Mouse (Mus musculus) midbrain, embryonic 15.5 days (tissue): Measurements from ENCODE around the gene Ccn1. TPM values are rescaled to one million over a fixed set of nuclear protein-coding genes. Genes with fewer than 3 reads are reported as not detected.
A peak's percentile ranks its signal among the peaks of the same experiment; 100 is the strongest.

Experiments
- ATAC-seq: fragments of 200-750 bp; cut with Nextera tagmentation; replicated peaks from 2 replicates; pipeline ENCODE4 v1.8.0; 2017; ENCODE audit warnings: moderate TSS enrichment
- H3K27ac ChIP-seq: fragments of 300-500 bp; sonication (generic); 2 replicates; pipeline ENCODE4 v1.5.1; 2015; ENCODE audit warnings: mild to moderate bottlenecking, inconsistent platforms
- H3K27me3 ChIP-seq: fragments of 300-500 bp; sonication (generic); replicated peaks from 2 replicates; pipeline ENCODE4 v1.6.1; 2015; ENCODE audit warnings: inconsistent platforms
- H3K36me3 ChIP-seq: fragments of 300-500 bp; sonication (generic); replicated peaks from 2 replicates; pipeline ENCODE4 v1.6.1; 2015; ENCODE audit warnings: inconsistent platforms
- H3K4me1 ChIP-seq: fragments of 300-500 bp; sonication (generic); 2 replicates; pipeline ENCODE4 v1.6.1; 2015; ENCODE audit warnings: inconsistent platforms
- H3K4me2 ChIP-seq: fragments of 300-500 bp; sonication (generic); 2 replicates; pipeline ENCODE4 v1.6.1; 2015; ENCODE audit warnings: inconsistent platforms, mild to moderate bottlenecking, moderate library complexity
- H3K4me3 ChIP-seq: fragments of 300-500 bp; sonication (generic); 2 replicates; pipeline ENCODE4 v1.5.1; 2015; ENCODE audit warnings: mild to moderate bottlenecking, inconsistent platforms
- H3K9ac ChIP-seq: fragments of 300-500 bp; sonication (generic); 2 replicates; pipeline ENCODE4 v1.6.1; 2015; ENCODE audit warnings: mild to moderate bottlenecking, inconsistent platforms
- H3K9me3 ChIP-seq: fragments of 300-500 bp; sonication (generic); 2 replicates; pipeline ENCODE4 v1.6.1; 2016; ENCODE audit warnings: inconsistent platforms
- WGBS: fragments of 180-500 bp; shearing (Covaris S2); methylation state at CpG from one replicate; pipeline ENCODE4 v1.1.7; 2015; ENCODE audit warnings: mixed read lengths; 5-methylcytosine and 5-hydroxymethylcytosine counted together
- polyA plus RNA-seq: library from polyadenylated mRNA; unstranded; fragments of >200 nt; fragmentation: Nextera tagmentation; extraction: Ambion mirVana; gene quantifications from 2 replicates; pipeline ENCODE4 v1.2.1, GENCODE M21; 2015

The Ccn1 gene
- polyA plus RNA-seq, 1 experiment from 2014 or later: 9.1 TPM

GRCm38 (mm10) chr3:145605437-145606123 is 44.2 kb downstream of the Ccn1 start:
- Histone ChIP-seq H3K27me3 (no peaks in the 10 kb centered on the region), H3K27ac (no peak overlapping the region), H3K4me3 (no peak overlapping the region), H3K4me2 (no peak overlapping the region), H3K4me1 (peaks cover 11% of the 10 kb centered on the region), H3K36me3 (peaks cover 9% of the 10 kb centered on the region; the same call in 1 of the 2 replicates), H3K9ac (no peak overlapping the region), H3K9me3 (no peaks in the 10 kb centered on the region)
- WGBS: 84% methylated on average over 5 of the region's 5 CpGs
- no peak for ATAC-seq

- no peak overlapping the region for H3K9ac ChIP-seq
- 57% methylated on average over 11 of the region's 11 CpGs for WGBS
- H3K9me3 ChIP-seq: no peaks in the 10 kb centered on the region
- no peak overlapping the region; the same call in 1 of the 2 replicates for H3K27ac ChIP-seq
- H3K4me2 ChIP-seq: no peak overlapping the region
- H3K4me3 ChIP-seq: no peak overlapping the region
- peak; percentile 72 for ATAC-seq
- H3K4me1 ChIP-seq: peaks cover 11% of the 10 kb centered on the region
- H3K27me3 ChIP-seq: no peaks in the 10 kb centered on the region
- peaks cover 22% of the 10 kb centered on the region for H3K36me3 ChIP-seq
These were observed 47.2 kb downstream of the Ccn1 start for GRCm38 (mm10) chr3:145602410-145603206.

GRCm38 (mm10) chr3:145601345-145601744 is 48.4 kb downstream of the Ccn1 start:
- Histone ChIP-seq H3K4me1 (peaks cover 11% of the 10 kb centered on the region), H3K27ac (no peak overlapping the region), H3K4me2 (no peak overlapping the region), H3K9ac (no peak overlapping the region), H3K36me3 (peaks cover 17% of the 10 kb centered on the region), H3K4me3 (no peak overlapping the region), H3K27me3 (no peaks in the 10 kb centered on the region), H3K9me3 (no peaks in the 10 kb centered on the region)
- WGBS: 88% methylated on average over 6 of the region's 6 CpGs
- 0 out of 2 replicates have a peak, but pooled peaks have one; percentile 18 for ATAC-seq

DNA sequence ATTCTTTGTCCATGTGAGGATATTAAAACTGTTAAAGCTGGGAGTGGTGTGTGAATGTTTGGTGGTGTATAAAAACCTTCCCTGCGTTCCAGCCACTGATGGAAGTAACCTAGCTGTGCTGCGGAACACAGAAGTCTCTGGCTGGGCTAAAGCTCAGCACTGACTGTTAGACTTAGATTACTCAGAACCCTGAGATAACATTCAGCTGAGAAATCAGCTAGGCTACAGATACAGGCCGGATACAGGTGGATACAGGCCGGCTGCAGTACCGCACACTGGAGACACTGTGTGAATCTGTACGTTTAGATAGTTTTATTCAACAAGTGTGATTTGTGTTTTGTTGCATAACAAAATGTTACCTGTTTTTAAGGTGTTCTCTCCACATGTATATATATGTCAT is 49.0 kb downstream of the Ccn1 start:
- Histone ChIP-seq H3K9me3 (no peaks in the 10 kb centered on the region), H3K9ac (no peak overlapping the region), H3K36me3 (peaks cover 19% of the 10 kb centered on the region), H3K4me1 (peaks cover 11% of the 10 kb centered on the region), H3K4me2 (no peak overlapping the region), H3K4me3 (no peak overlapping the region), H3K27ac (no peak overlapping the region), H3K27me3 (no peaks in the 10 kb centered on the region)
- ATAC-seq: no peak
- 95% methylated on average over 6 of the region's 6 CpGs for WGBS

- Histone ChIP-seq H3K9me3 (no peaks in the 10 kb centered on the region), H3K36me3 (peaks cover 32% of the 10 kb centered on the region), H3K27ac (no peak overlapping the region), H3K4me1 (peaks cover 11% of the 10 kb centered on the region), H3K4me2 (no peak overlapping the region), H3K27me3 (no peaks in the 10 kb centered on the region), H3K9ac (no peak overlapping the region), H3K4me3 (no peak overlapping the region)
- no peak for ATAC-seq
- 97% methylated on average over 7 of the region's 7 CpGs for WGBS
These were observed 50.7 kb downstream of the Ccn1 start for GRCm38 (mm10) chr3:145599059-145599458.

Other genes starting within 250 kb of the Ccn1 start
- 34.5 and 38.0 TPM in 2 replicates for gene Znhit6, start 73.8 kb downstream of the Ccn1 start, polyA plus RNA-seq
- gene Ddah1, start 108.7 kb upstream of the Ccn1 start, polyA plus RNA-seq: 135 and 137 TPM in 2 replicates